9 mouse cellular contexts compared by ENCODE assay signal in genomic region chr17:23925090-23925493, GRCm38 (mm10). TPM values are rescaled to one million over a fixed set of nuclear protein-coding genes. Genes with fewer than 3 reads are reported as not detected.
A peak's percentile ranks its signal among the peaks of the same experiment; 100 is the strongest.
DNase-seq lines count a peak whose midpoint lies in the region; ATAC-seq and TF ChIP-seq lines count a peak whose summit lies in the region.
"Had no signal": no experiment of that assay in that cellular context is flagged by ENCODE, and none has a peak within 500 bp of the region (broad histone marks: within the 10 kb centered on the region; RNA-seq: fewer than 3 reads in every experiment).

No protein-coding gene starts in this region.

- no peak for TF ChIP-seq POLR2A in limb, embryonic 14.5 days (IDR thresholded peaks at IDR 0.05; ENCODE audit: borderline replicate concordance, extremely low read depth, insufficient read depth, insufficient read length)

- under 1% methylated on average over 14 of the region's 14 CpGs for WGBS in embryonic facial prominence, embryonic 11.5 days
- 0% methylated on average over 14 of the region's 14 CpGs for WGBS in kidney, embryonic 14.5 days
- WGBS in limb, embryonic 14.5 days: under 1% methylated on average over 14 of the region's 14 CpGs
- WGBS in midbrain, embryonic 15.5 days: 0% methylated on average over 14 of the region's 14 CpGs

- peak; percentile 82 for ATAC-seq in embryonic facial prominence, embryonic 11.5 days (replicated peaks; ENCODE audit: insufficient number of reproducible peaks, low FRiP score, low TSS enrichment, low read depth)
- ATAC-seq in kidney, embryonic 14.5 days (ENCODE audit: low FRiP score, low TSS enrichment): peak; percentile 79
- peak; percentile 82 for ATAC-seq in limb, embryonic 14.5 days (ENCODE audit: low FRiP score, low read depth)
- peak; percentile 90 for ATAC-seq in midbrain, embryonic 15.5 days (replicated peaks)

- H3K27me3 ChIP-seq in embryonic facial prominence, embryonic 11.5 days (ENCODE audit: control insufficient read depth, insufficient read depth, low read length): no peaks in the 10 kb centered on the region
- no peaks in the 10 kb centered on the region for H3K27me3 ChIP-seq in kidney, embryonic 14.5 days (ENCODE audit: control insufficient read depth, insufficient read depth, low read length)
- H3K27me3 ChIP-seq in limb, embryonic 14.5 days (ENCODE audit: control insufficient read depth, insufficient read depth, low read length): no peaks in the 10 kb centered on the region
- no peaks in the 10 kb centered on the region for H3K27me3 ChIP-seq in midbrain, embryonic 15.5 days (replicated peaks)

- peaks cover 2% of the 10 kb centered on the region; the same call in 1 of the 2 replicates for H3K4me1 ChIP-seq in embryonic facial prominence, embryonic 11.5 days (ENCODE audit: control insufficient read depth, insufficient read depth, low read length)
- H3K4me1 ChIP-seq in kidney, embryonic 14.5 days (ENCODE audit: control insufficient read depth, insufficient read depth, low read length): peaks cover 3% of the 10 kb centered on the region; the same call in 1 of the 2 replicates
- H3K4me1 ChIP-seq in limb, embryonic 14.5 days (ENCODE audit: control insufficient read depth, insufficient read depth, low read length): peaks cover 8% of the 10 kb centered on the region
- peaks cover 8% of the 10 kb centered on the region for H3K4me1 ChIP-seq in midbrain, embryonic 15.5 days

- no peaks in the 10 kb centered on the region for H3K9me3 ChIP-seq in embryonic facial prominence, embryonic 11.5 days (replicated peaks; ENCODE audit: control insufficient read depth, low read length)
- no peaks in the 10 kb centered on the region for H3K9me3 ChIP-seq in kidney, embryonic 14.5 days (ENCODE audit: control insufficient read depth, low read length)
- no peaks in the 10 kb centered on the region for H3K9me3 ChIP-seq in limb, embryonic 14.5 days (ENCODE audit: control insufficient read depth, low read length)
- H3K9me3 ChIP-seq in midbrain, embryonic 15.5 days: no peaks in the 10 kb centered on the region

- H3K36me3 ChIP-seq in embryonic facial prominence, embryonic 11.5 days (replicated peaks; ENCODE audit: control insufficient read depth, insufficient read depth, low read depth, low read length): no peaks in the 10 kb centered on the region
- no peaks in the 10 kb centered on the region for H3K36me3 ChIP-seq in kidney, embryonic 14.5 days (ENCODE audit: control insufficient read depth, insufficient read depth, low read length)
- no peaks in the 10 kb centered on the region for H3K36me3 ChIP-seq in limb, embryonic 14.5 days (ENCODE audit: control insufficient read depth, insufficient read depth, low read length)
- H3K36me3 ChIP-seq in midbrain, embryonic 15.5 days (replicated peaks): no peaks in the 10 kb centered on the region

- peak; percentile 23 to 26 for DNase-seq in B cell, adult 2 months
- peak; percentile 81 for DNase-seq in adrenal gland, postnatal 14 days
- DNase-seq in embryonic facial prominence, embryonic 11.5 days (ENCODE audit: low spot score): peak; percentile 76
- peak; percentile 74 to 75 for DNase-seq in heart, adult 18-20 months
- peak; percentile 73 for DNase-seq in limb, embryonic 14.5 days (ENCODE audit: low spot score)
- peak; percentile 25 to 63 for DNase-seq in spleen, postnatal 4 days (ENCODE audit: low spot score in 2 of 2)

- H3K4me2 ChIP-seq in embryonic facial prominence, embryonic 11.5 days (ENCODE audit: low read depth, low read length): peak overlapping the region; percentile 72
- peak overlapping the region; percentile 57 for H3K4me2 ChIP-seq in kidney, embryonic 14.5 days (replicated peaks; ENCODE audit: low read depth, low read length)
- peak overlapping the region; percentile 70 for H3K4me2 ChIP-seq in limb, embryonic 14.5 days (replicated peaks; ENCODE audit: low read depth, low read length, severe bottlenecking)
- H3K4me2 ChIP-seq in midbrain, embryonic 15.5 days: peak overlapping the region; percentile 88

- H3K9ac ChIP-seq in embryonic facial prominence, embryonic 11.5 days (replicated peaks; ENCODE audit: low read length): peak overlapping the region; percentile 71
- peak overlapping the region; percentile 56 for H3K9ac ChIP-seq in kidney, embryonic 14.5 days (ENCODE audit: low read depth, low read length)
- peak overlapping the region; percentile 57 for H3K9ac ChIP-seq in limb, embryonic 14.5 days (ENCODE audit: low read depth, low read length, severe bottlenecking)
- peak overlapping the region; percentile 58 for H3K9ac ChIP-seq in midbrain, embryonic 15.5 days

- peak overlapping the region; percentile 54 for H3K4me3 ChIP-seq in embryonic facial prominence, embryonic 11.5 days (ENCODE audit: low read depth, low read length)
- peak overlapping the region; percentile 38 for H3K4me3 ChIP-seq in kidney, embryonic 14.5 days (ENCODE audit: low read length)
- peak overlapping the region; percentile 51 for H3K4me3 ChIP-seq in limb, embryonic 14.5 days (replicated peaks; ENCODE audit: low read length)
- peak overlapping the region; percentile 67 for H3K4me3 ChIP-seq in midbrain, embryonic 15.5 days

- peak overlapping the region; percentile 74 for H3K27ac ChIP-seq in embryonic facial prominence, embryonic 11.5 days (replicated peaks; ENCODE audit: low read depth, low read length)
- peak overlapping the region; percentile 90 for H3K27ac ChIP-seq in kidney, embryonic 14.5 days (ENCODE audit: low read depth, low read length)
- H3K27ac ChIP-seq in limb, embryonic 14.5 days (replicated peaks; ENCODE audit: low read depth, low read length): peak overlapping the region; percentile 83
- H3K27ac ChIP-seq in midbrain, embryonic 15.5 days: peak overlapping the region; percentile 88

RNA-seq across cellular contexts. Expression of gene Dcpp3, which starts 7.8 kb away (rescaled TPM):
- total RNA-seq in adrenal gland, postnatal 14 days (2021): not detected in 2 replicates
- not detected in 2 replicates for polyA plus RNA-seq in embryonic facial prominence, embryonic 11.5 days (2014; fragmentation: Nextera tagmentation; extraction: Ambion mirVana)
- total RNA-seq in heart, adult 18-20 months (2021): not detected
- not detected in 2 replicates for polyA plus RNA-seq in kidney, embryonic 14.5 days (2014; fragmentation: Nextera tagmentation; extraction: Ambion mirVana)
- not detected in 2 replicates for polyA plus RNA-seq in limb, embryonic 14.5 days (2012; rRNA removed)
- polyA plus RNA-seq in limb, embryonic 14.5 days (2014; fragmentation: Nextera tagmentation; extraction: Ambion mirVana): not detected in 2 replicates
- polyA plus RNA-seq in midbrain, embryonic 15.5 days (2015; fragmentation: Nextera tagmentation; extraction: Ambion mirVana): not detected in 2 replicates
- total RNA-seq: heart, postnatal 36 days had no signal

RNA-seq across cellular contexts. Expression of gene Sbp, which starts 16.4 kb away (rescaled TPM):
- total RNA-seq in adrenal gland, postnatal 14 days (2021): not detected in 2 replicates
- not detected in 2 replicates for polyA plus RNA-seq in embryonic facial prominence, embryonic 11.5 days (2014; fragmentation: Nextera tagmentation; extraction: Ambion mirVana)
- total RNA-seq in heart, adult 18-20 months (2021): not detected
- not detected in 2 replicates for polyA plus RNA-seq in kidney, embryonic 14.5 days (2014; fragmentation: Nextera tagmentation; extraction: Ambion mirVana)
- polyA plus RNA-seq in limb, embryonic 14.5 days (2012; rRNA removed): not detected in 2 replicates
- not detected in 2 replicates for polyA plus RNA-seq in limb, embryonic 14.5 days (2014; fragmentation: Nextera tagmentation; extraction: Ambion mirVana)
- polyA plus RNA-seq in midbrain, embryonic 15.5 days (2015; fragmentation: Nextera tagmentation; extraction: Ambion mirVana): not detected in 2 replicates
- total RNA-seq: heart, postnatal 36 days had no signal

RNA-seq across cellular contexts. Expression of gene Sbpl, which starts 30.0 kb away (rescaled TPM):
- not detected in 2 replicates for total RNA-seq in adrenal gland, postnatal 14 days (2021)
- polyA plus RNA-seq in embryonic facial prominence, embryonic 11.5 days (2014; fragmentation: Nextera tagmentation; extraction: Ambion mirVana): not detected in 2 replicates
- total RNA-seq in heart, adult 18-20 months (2021): not detected
- polyA plus RNA-seq in kidney, embryonic 14.5 days (2014; fragmentation: Nextera tagmentation; extraction: Ambion mirVana): not detected in 2 replicates
- 0.24 TPM in 1 of 2 replicates, not detected in the other for polyA plus RNA-seq in limb, embryonic 14.5 days (2012; rRNA removed)
- not detected in 2 replicates for polyA plus RNA-seq in limb, embryonic 14.5 days (2014; fragmentation: Nextera tagmentation; extraction: Ambion mirVana)
- not detected in 2 replicates for polyA plus RNA-seq in midbrain, embryonic 15.5 days (2015; fragmentation: Nextera tagmentation; extraction: Ambion mirVana)
- total RNA-seq: heart, postnatal 36 days had no signal

RNA-seq across cellular contexts. Expression of gene Dcpp2, which starts 44.4 kb away (rescaled TPM):
- not detected in 2 replicates for total RNA-seq in adrenal gland, postnatal 14 days (2021)
- not detected in 2 replicates for polyA plus RNA-seq in embryonic facial prominence, embryonic 11.5 days (2014; fragmentation: Nextera tagmentation; extraction: Ambion mirVana)
- total RNA-seq in heart, adult 18-20 months (2021): not detected
- polyA plus RNA-seq in kidney, embryonic 14.5 days (2014; fragmentation: Nextera tagmentation; extraction: Ambion mirVana): not detected in 2 replicates
- not detected in 2 replicates for polyA plus RNA-seq in limb, embryonic 14.5 days (2012; rRNA removed)
- polyA plus RNA-seq in limb, embryonic 14.5 days (2014; fragmentation: Nextera tagmentation; extraction: Ambion mirVana): not detected in 2 replicates
- polyA plus RNA-seq in midbrain, embryonic 15.5 days (2015; fragmentation: Nextera tagmentation; extraction: Ambion mirVana): not detected in 2 replicates
- total RNA-seq: heart, postnatal 36 days had no signal

RNA-seq across cellular contexts. Expression of gene Dcpp1, which starts 44.4 kb away (rescaled TPM):
- total RNA-seq in adrenal gland, postnatal 14 days (2021): not detected in 2 replicates
- not detected in 2 replicates for polyA plus RNA-seq in embryonic facial prominence, embryonic 11.5 days (2014; fragmentation: Nextera tagmentation; extraction: Ambion mirVana)
- not detected for total RNA-seq in heart, adult 18-20 months (2021)
- not detected in 2 replicates for polyA plus RNA-seq in kidney, embryonic 14.5 days (2014; fragmentation: Nextera tagmentation; extraction: Ambion mirVana)
- polyA plus RNA-seq in limb, embryonic 14.5 days (2012; rRNA removed): not detected in 2 replicates
- not detected in 2 replicates for polyA plus RNA-seq in limb, embryonic 14.5 days (2014; fragmentation: Nextera tagmentation; extraction: Ambion mirVana)
- polyA plus RNA-seq in midbrain, embryonic 15.5 days (2015; fragmentation: Nextera tagmentation; extraction: Ambion mirVana): not detected in 2 replicates
- total RNA-seq: heart, postnatal 36 days had no signal

Comparison
In these comparisons a context has a peak if more than half of its experiments do, and no peak if none do; other contexts are left out.
1. Peak in every context shown above with its lines: DNase-seq, ATAC-seq, H3K4me3 ChIP-seq and H3K27ac ChIP-seq.
2. DNase-seq: peak in every context shown above with its lines; median percentile 81 in adrenal gland, postnatal 14 days; 76 in embryonic facial prominence, embryonic 11.5 days; 74 in heart, adult 18-20 months; 73 in limb, embryonic 14.5 days; 44 in spleen, postnatal 4 days; 24 in B cell, adult 2 months.